Mouse (Mus musculus): ENCODE measurements at regions not wholly inside any gene's neighbourhood (a gene's known extent, or its start where the extent isn't known, plus 50 kb on each side); places are given as distances from the start of the nearest gene placed in this dataset.
A peak's percentile ranks its signal among the peaks of the same experiment; 100 is the strongest.

GRCm38 (mm10) chr6:36645415-36645814 lies 164.6 kb downstream of the Ptn start:
- DNase-seq (ENCODE audit: low read depth, low spot score): no peak

DNA sequence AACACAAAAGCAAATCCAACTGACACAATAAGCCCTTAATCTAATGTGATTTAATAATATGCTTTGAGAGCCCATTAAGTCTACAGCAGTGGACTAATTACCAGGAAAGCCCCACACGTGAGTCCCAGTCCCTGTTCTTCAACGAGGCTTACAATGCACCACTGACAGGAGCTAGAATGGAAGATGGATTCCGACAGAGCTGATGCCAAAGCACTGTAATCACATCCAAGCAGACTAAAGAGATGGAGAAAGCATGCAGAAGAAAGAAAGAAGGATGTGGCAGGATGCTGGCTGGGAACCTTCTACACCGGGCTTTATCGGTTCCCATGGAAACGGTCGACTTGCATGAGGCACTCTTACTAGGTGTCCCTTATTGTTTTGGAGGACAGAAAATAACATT lies 165.1 kb downstream of the Ptn start:
- DNase-seq (ENCODE audit: low read depth, low spot score): peak; percentile 62

DNA sequence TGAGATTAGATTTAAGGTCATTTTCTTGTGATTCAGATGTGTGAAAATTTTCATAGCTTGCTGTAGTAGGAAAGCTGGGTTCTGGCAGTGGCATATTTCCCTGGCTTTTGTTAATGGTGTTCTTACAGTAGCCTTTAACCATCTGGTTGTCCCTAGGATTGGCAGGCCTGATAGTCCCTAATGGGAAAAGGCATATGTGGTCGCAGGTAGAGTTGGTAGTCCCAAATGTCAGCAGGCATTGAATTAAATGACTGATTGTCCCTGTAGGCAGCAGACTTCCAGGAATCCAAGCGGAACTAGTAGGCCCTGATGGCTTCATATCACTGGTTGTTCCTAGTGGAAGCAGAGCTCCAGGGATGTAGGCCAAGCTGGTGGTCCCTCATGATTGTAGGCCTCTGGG lies 173.0 kb downstream of the Ptn start:
- DNase-seq (ENCODE audit: low read depth, low spot score): no peak

DNA sequence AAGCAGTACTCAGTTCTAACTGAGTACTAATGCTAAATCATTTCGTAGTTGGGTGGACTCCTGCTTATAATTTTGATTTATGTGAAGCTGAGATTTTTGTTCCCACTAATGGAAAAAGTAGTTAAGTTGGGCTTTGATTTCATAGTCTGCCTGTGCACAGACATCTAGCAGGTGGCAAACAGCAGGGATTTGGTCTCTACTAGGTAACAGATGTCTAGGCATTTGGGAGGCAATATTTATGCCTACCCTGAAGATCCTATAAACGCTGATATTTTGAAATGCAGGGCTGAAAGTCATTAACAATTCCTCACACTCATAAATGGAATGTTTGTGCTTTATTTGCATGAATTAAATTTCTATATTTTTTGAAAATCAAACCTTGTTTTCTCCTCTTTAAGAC lies 182.4 kb downstream of the Ptn start:
- DNase-seq (ENCODE audit: low read depth, low spot score): no peak

- DNase-seq (ENCODE audit: low read depth, low spot score): no peak
Measured at GRCm38 (mm10) chr6:36608281-36608970, 201.6 kb downstream of the Ptn start.

- no peak for DNase-seq (ENCODE audit: low read depth, low spot score)
Measured at GRCm38 (mm10) chr6:36605578-36606205, 204.3 kb downstream of the Ptn start.

DNA sequence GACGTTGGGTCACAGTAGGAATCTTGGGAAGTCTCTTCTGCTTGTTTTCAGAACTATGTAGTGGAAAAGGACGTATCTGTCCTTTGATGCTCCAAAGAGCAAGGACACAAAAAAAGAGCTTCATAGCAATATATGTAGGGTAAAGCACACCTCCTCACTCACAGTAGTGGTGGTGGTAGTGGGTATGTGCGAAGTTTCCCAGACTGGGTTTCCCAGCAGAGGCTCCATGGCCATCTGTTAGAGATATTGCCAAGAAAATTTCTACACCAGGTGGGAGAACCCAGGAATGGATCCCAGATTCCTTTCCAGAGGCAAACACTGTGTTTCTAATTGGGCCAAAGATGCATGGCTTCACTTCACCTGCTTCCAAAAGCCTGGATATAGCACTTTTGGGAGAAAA lies 205.2 kb downstream of the Ptn start:
- DNase-seq (ENCODE audit: low read depth, low spot score): no peak

DNA sequence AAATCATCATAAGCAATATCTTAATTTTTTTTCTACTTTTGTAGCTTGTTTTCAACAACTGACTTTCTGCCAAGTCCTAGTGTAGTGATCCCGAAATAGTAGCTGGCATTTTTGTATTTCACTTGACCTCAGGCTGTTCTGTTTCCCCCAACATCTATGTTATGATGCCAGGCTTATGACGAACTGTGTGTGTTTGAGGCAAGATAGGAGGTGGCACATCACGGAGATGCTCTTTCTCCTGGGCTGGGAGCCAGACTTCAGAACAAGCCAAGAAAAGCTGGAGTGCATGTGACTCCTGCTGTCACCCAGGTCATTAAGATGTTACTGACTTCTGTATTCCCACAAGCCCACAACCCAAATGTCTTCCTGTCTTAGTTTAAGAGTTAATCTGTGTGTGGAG lies 208.7 kb downstream of the Chrm2 start:
- DNase-seq (ENCODE audit: low read depth, low spot score): no peak

GRCm38 (mm10) chr6:36590881-36591630 lies 203.2 kb downstream of the Chrm2 start:
- no peak for DNase-seq (ENCODE audit: low read depth, low spot score)

GRCm38 (mm10) chr6:36581043-36581442 lies 193.2 kb downstream of the Chrm2 start:
- no peak for DNase-seq (ENCODE audit: low read depth, low spot score)

All from mesoderm, embryonic 11.5 days (tissue).